Mouse (Mus musculus) right cerebral cortex, adult 2 months (tissue): Measurements from ENCODE around the gene Get4.

Experiments
- DNase-seq, 2 experiments: peaks; one replicate each; pipeline ENCODE4 v3.0.0; 2021 to 2022; ENCODE audit warnings: low spot score in 2 of 2

Get4 gene

GRCm38 (mm10) chr5:139252081-139252909 lies at the start of gene Get4:
Gene Get4, plus strand, starts transcription at chr5:139252324.
- DNase-seq = peak; percentile 96

- DNase-seq = peak; percentile 60 to 61
Measured at GRCm38 (mm10) chr5:139203312-139203711, 48.8 kb upstream of the Get4 start.

GRCm38 (mm10) chr5:139206081-139206480 lies 46.0 kb upstream of the Get4 start:
- DNase-seq = no peak

- DNase-seq = no peak
Measured at GRCm38 (mm10) chr5:139206525-139206924, 45.6 kb upstream of the Get4 start.

GRCm38 (mm10) chr5:139208183-139208582 lies 43.9 kb upstream of the Get4 start:
- no peak for DNase-seq

- no peak for DNase-seq
Measured at GRCm38 (mm10) chr5:139208871-139209684, 43.0 kb upstream of the Get4 start.

- no peak for DNase-seq
Measured at GRCm38 (mm10) chr5:139209685-139210026, 42.5 kb upstream of the Get4 start.

GRCm38 (mm10) chr5:139211737-139212385 lies 40.3 kb upstream of the Get4 start:
- DNase-seq = no peak

GRCm38 (mm10) chr5:139214298-139214697 lies 37.8 kb upstream of the Get4 start:
- no peak for DNase-seq

GRCm38 (mm10) chr5:139215184-139215583 lies 36.9 kb upstream of the Get4 start:
- no peak for DNase-seq

- DNase-seq = no peak
Measured at GRCm38 (mm10) chr5:139216121-139216520, 36.0 kb upstream of the Get4 start.

GRCm38 (mm10) chr5:139216774-139217173 lies 35.4 kb upstream of the Get4 start:
- DNase-seq = no peak

- no peak for DNase-seq
Measured at GRCm38 (mm10) chr5:139220006-139220515, 32.1 kb upstream of the Get4 start.

GRCm38 (mm10) chr5:139220610-139221009 lies 31.5 kb upstream of the Get4 start:
- DNase-seq = no peak

- DNase-seq = no peak
Measured at GRCm38 (mm10) chr5:139223331-139223730, 28.8 kb upstream of the Get4 start.

- no peak for DNase-seq
Measured at GRCm38 (mm10) chr5:139227236-139227635, 24.9 kb upstream of the Get4 start.

- DNase-seq = no peak
Measured at GRCm38 (mm10) chr5:139227645-139228044, 24.5 kb upstream of the Get4 start.

GRCm38 (mm10) chr5:139228318-139228717 lies 23.8 kb upstream of the Get4 start:
- no peak for DNase-seq

GRCm38 (mm10) chr5:139229716-139230115 lies 22.4 kb upstream of the Get4 start:
- DNase-seq = no peak

- no peak for DNase-seq
Measured at GRCm38 (mm10) chr5:139232083-139232482, 20.0 kb upstream of the Get4 start.

- DNase-seq = no peak
Measured at GRCm38 (mm10) chr5:139234423-139234822, 17.7 kb upstream of the Get4 start.

- no peak for DNase-seq
Measured at GRCm38 (mm10) chr5:139237436-139237835, 14.7 kb upstream of the Get4 start.
